Mouse (Mus musculus) megakaryocyte, embryonic 14.5 days (primary cell): ENCODE results near the gene Celf2.

Experiments
- FLI1 ChIP-seq: IDR thresholded peaks from 2 replicates; pipeline ENCODE4 v1.6.1; 2012; ENCODE audit warnings: low read length, inconsistent platforms, mixed read lengths
- GATA1 ChIP-seq: IDR thresholded peaks from 3 replicates; pipeline ENCODE4 v1.6.1; 2012; ENCODE audit warnings: mixed read lengths, low read length, inconsistent platforms, borderline replicate concordance

GRCm38 (mm10) chr2:6850102-6850644 lies 659.2 kb downstream of the Celf2 start:
- TF ChIP-seq GATA1: no peak
- TF ChIP-seq FLI1: no peak
